Mouse (Mus musculus): ENCODE measurements at regions not wholly inside any gene's neighbourhood (a gene's known extent, or its start where the extent isn't known, plus 50 kb on each side); places are given as distances from the start of the nearest gene placed in this dataset.

DNA sequence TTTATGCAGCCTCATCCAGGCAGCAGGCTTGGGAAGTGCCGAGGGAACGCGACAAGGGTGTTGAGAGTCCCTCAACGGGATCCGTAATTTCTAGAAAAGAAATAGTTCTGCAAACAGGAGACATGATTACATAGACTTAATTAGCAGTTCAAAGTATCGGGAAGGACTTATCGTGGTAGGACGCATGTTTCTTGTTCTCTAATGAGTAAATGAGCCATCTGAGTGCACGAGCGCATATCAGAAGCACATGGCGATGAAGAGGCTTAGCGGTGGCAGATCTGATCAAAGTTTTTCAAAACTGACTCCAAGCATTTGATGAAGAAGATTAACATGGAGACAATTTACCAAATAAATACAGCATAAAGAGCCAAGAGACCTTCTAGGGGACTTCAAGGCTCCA, 238.8 kb upstream of the Zeb2 start:
- ATAC-seq (replicated peaks; ENCODE audit: low FRiP score, low TSS enrichment, poor library complexity, severe bottlenecking): no peak

DNA sequence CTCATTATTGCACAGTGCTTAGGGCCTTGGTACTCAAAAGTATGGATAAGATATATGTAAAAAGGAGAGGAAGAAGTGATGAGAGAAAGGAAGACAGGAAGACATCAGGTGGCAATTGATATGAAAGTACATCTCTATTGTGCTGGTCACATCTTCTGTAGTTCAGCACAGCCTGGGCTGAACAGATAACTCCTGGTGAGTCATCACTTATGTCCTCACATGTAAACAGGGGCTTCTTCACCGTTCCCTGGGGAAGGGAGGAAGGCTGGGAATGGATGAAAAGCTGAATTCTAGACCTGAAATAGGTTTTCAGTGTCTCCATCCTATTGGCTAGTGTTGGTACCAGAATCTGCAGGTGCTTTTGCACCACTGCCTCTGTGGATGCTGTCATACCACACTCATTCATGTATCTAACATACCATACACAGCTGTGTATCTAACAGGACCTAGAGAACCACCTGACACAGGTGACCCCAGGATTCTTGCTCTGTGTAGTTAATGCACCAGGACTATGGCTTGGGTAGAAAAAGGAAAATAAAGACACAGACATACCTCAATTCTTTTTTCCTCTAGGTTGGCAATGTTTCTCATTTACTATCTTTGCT, 234.4 kb upstream of the Zeb2 start:
- ATAC-seq (replicated peaks; ENCODE audit: low FRiP score, low TSS enrichment, poor library complexity, severe bottlenecking): peak; percentile 70

DNA sequence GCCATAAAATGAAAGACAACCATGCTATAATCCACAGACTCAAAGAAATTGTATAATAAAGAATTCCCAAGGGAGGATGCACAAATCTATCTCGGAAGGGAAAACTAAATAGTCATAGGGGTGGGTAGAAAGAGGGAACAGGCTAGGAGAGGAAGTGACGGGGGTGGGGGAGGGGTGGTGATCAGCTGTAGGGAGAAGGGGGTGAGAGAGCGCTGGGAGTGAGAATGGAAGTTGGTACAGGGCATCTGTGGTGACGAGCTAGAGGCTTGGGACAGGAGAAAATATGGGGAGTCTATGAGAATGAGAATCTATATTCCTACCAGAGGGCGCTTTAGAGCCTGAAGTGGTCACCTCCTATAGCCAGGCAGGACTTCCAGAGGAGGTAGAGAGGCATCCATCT, 229.2 kb upstream of the Zeb2 start:
- ATAC-seq (replicated peaks; ENCODE audit: low FRiP score, low TSS enrichment, poor library complexity, severe bottlenecking): no peak

DNA sequence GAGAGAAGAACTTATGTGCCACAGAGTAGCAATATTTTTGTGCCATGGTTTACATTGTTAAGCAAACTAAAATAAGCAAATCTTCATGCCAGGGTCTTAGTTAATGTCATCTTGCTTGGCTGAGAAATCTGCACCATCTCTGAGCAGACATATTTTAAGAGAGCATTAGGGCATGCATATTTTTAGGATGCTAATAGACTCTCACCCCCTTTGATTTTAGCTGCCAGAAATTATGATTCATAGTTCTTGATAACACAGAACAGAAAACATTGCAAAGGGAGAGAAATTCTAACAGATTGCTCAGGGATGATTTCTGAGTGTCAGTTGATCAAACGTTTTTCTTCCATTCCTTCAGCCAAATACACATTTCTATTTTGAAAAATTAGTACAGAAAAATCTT, 222.7 kb upstream of the Zeb2 start:
- ATAC-seq (replicated peaks; ENCODE audit: low FRiP score, low TSS enrichment, poor library complexity, severe bottlenecking): no peak

DNA sequence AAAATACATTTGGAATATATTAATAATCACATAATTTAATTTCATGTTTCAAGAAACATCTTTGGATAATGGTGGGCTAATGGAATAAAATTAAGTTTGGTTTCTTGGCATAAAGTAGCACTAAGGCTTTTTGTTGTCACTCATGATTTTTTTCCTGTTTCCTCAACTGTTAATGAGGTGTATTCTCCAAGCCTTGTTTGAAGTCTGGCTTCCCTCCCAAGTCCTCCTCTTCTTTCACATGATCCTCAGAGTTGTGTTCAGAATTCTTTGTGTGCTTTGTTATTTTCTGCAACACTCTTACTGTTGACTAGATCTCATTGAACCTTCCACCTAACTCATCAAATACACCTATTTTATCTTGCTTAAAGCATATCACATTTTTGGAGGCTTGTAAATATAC, 221.6 kb upstream of the Zeb2 start:
- no peak for ATAC-seq (replicated peaks; ENCODE audit: low FRiP score, low TSS enrichment, poor library complexity, severe bottlenecking)

DNA sequence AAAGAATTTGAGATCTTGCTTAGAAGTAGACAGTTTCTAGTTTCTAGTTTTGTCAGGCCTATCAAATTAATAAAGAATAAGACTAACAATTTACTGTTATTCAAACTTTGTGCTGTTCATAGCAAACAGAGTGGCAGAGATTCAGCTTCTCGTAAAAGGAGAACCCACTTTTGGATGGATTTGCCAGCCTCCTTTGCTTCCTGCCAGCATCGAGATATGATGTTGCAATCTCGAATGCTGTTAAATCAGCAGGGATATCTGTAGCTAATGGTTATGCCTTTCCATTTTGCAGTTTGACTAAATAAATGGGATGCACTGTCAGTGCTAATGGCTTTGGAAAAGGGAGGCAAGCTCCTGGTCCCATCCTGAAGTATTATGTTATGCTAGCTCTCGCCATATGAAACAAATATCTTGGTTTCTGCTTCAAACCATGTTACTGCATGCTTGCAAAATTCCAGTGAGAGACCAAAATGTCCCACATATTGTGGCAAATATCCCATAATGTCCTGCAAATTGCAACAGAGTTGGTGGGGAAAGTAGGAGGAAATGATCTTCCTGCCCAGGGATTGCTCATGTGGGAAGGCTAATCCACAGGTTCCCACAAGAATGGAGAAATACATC, 199.9 kb upstream of the Zeb2 start:
- no peak for ATAC-seq (replicated peaks; ENCODE audit: low FRiP score, low TSS enrichment, poor library complexity, severe bottlenecking)

DNA sequence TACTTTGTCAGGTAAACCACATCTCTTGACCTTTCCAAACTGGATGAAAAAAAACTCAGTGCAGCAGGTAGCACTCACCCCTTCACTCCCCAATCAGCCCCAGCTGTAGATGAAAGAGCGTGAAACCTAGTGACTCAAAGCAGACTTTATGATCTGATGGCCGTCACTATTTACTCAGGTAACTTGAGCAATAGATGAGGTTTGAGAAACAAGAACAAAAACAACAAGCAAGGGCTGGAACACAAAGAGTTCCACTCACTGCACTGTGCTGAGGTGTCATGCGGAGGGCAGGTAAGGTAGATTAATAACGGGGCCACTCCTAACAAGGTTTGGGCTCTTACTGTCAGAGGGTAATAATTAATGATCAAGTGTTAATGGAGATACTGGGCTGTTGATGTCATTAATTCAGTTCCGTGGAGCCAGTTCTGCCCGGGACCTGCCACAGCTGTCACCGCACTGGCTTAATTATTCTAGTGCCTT, 170.4 kb upstream of the Zeb2 start:
- no peak for ATAC-seq (replicated peaks; ENCODE audit: low FRiP score, low TSS enrichment, poor library complexity, severe bottlenecking)

DNA sequence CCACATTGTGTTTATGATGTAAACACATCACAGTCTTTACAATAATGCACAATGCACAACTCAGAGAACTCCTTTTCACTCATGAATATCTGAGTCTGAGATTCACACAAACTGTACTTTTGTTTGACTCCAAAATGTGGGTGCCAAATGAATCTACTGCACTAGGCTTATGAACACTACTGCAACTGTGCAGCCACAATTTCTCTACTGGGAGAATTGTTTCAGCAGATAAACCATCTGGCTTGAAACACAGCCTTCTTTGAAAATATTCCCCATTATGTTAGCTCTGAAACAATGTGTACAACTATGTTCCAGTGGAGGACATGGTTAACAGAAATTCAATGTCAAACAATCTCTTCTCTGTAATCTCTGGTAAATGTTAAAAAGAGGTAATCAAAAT, 166.6 kb upstream of the Zeb2 start:
- ATAC-seq (replicated peaks; ENCODE audit: low FRiP score, low TSS enrichment, poor library complexity, severe bottlenecking): no peak

DNA sequence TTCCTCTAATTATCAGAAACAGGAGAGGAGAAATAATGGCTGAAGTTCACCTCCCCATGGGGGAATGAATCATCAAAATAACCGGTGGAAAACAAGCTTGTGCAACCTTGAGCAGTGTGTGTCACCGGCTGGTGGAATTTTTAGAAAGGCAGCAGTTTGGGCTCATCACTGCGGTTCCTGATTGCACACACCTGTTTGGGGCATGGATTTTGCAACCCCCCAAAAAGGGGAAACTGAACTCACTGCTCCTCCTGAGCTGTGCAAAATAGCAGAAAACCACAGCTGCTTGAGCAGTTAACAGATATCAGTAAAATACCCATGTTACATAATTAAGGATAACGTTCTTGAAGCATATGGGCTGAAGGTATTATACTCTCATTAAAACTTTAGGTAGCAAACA, 162.3 kb upstream of the Zeb2 start:
- peak; percentile 65 for ATAC-seq (replicated peaks; ENCODE audit: low FRiP score, low TSS enrichment, poor library complexity, severe bottlenecking)

DNA sequence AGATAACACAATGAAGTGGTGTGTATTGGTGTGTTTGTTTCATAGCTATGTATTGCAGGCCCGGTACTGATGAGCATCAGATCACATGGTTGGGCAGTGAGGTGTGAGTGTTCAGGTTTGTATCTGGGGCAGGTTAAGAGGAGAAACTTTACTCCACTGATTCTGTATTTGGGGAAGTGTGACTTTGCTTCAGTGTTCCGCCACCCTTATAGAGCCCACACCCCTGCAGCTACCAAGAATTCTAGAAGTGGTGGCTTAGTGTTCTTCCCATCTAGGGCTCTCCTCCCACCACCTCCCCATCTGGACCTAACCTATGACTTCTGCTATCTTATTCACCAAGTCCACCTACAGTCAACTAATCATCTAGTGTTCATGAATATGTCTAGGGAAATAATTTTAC, 160.4 kb upstream of the Zeb2 start:
- no peak for ATAC-seq (replicated peaks; ENCODE audit: low FRiP score, low TSS enrichment, poor library complexity, severe bottlenecking)

DNA sequence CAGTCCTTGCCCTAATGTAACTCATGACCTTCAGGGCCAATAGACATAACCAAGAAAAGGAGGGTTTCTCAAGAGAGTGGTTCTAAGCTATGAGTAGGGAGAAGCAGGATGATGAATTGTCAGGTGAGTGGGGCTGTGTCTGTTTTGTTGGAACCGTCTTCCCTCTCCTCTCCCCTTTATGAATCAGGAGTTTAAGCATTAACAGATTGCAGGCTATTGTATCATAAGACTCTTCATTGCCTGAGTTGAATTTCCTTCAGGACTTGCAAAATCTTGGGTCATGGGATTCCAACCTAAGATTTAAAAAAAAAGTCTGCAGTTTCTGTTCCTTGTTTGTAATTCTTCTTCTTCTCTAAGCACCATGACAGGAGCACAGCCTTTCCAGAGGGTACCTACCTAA, 159.5 kb upstream of the Zeb2 start:
- ATAC-seq (replicated peaks; ENCODE audit: low FRiP score, low TSS enrichment, poor library complexity, severe bottlenecking): no peak

DNA sequence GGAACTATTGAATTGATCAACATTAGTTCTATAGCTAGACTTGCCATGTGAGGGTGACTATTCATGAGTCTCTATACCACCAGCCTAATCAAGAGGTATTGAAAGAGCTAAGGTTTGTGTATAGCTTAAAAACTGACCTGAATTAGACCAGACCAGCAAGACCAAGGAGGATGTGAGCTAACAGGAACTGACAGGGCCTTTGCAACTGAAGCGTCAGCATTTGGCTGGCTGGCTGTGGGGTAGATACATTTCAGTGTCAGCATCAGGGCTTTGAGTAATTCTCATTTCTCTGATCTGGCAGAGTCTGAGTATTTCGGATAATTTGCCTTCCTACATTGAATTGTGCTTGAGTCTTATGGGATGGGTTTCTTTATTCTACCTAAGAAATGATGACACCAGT, 152.8 kb upstream of the Zeb2 start:
- no peak for ATAC-seq (replicated peaks; ENCODE audit: low FRiP score, low TSS enrichment, poor library complexity, severe bottlenecking)

DNA sequence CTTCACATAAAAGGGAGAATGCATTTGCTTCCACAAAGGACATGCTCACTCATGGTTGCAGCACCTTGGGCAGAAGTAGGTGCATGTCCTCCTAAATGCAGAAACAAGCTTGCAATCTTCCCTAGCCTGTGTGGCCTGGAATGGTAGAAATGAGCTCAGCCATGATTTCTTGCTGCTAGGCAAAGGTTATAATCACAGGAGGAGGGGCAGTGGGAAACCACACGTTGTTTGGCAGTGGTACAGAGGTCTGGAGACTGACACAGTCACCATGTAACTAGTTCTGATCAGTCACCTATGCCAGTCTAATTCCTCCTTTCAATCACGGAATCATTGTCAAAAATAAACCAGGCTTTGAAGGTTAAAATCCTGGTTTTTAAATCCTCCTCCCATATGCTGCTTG, 148.6 kb upstream of the Zeb2 start:
- no peak for ATAC-seq (replicated peaks; ENCODE audit: low FRiP score, low TSS enrichment, poor library complexity, severe bottlenecking)

DNA sequence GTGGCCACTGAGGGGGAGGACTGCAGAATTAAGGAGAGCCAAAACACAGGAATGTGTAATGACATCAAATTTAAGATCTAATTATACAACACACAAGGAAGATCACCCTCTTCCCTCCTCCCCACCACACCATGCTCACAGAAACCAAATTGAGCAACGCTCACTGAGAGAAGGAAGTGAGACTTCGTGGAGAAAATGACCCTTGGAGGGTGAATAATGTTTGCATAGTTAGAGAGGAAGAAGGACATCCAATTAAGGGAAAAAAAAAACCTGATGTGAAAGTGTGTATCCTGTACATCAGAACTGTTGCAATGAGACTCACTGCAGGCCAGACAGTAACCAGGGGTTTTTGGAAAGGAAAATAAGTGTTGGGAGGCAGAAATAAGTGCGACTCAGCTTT, 144.8 kb upstream of the Zeb2 start:
- no peak for ATAC-seq (replicated peaks; ENCODE audit: low FRiP score, low TSS enrichment, poor library complexity, severe bottlenecking)

DNA sequence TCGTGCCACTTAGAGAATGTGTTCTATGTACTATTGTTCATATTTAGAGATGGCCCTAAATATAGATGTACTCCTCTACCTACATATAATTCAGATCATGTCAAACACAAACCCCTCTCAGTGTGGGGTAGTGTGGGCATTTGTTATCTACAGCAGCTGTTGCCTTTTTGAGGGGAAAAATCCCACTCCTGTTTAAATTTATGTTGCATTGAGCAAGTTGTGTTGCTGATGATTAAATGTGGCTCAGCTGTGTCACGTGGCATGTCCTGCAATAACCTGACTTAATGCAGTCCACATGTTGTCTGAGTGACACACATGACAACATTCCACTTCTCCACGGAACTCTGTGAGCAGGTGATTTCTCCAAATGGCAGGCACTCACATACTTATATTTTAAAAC, 141.7 kb upstream of the Zeb2 start:
- ATAC-seq (replicated peaks; ENCODE audit: low FRiP score, low TSS enrichment, poor library complexity, severe bottlenecking): no peak

DNA sequence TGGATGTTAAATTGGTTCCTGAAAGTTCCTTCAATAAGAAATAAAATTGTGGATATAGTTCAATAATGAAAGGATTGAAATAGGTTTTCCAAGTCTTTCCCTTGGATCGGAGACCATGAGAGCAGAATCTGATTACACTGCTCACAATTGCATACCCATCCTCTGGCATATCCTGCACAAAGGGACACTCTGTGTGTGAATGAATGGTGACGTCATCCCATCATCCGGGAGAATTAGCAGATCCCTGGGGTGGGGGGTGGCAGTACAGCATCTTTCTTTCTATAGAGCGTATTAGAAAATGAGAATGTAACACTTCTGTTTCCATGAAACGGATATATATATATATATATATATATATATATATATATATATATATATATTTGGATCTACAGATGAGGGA, 139.2 kb upstream of the Zeb2 start:
- no peak for ATAC-seq (replicated peaks; ENCODE audit: low FRiP score, low TSS enrichment, poor library complexity, severe bottlenecking)

DNA sequence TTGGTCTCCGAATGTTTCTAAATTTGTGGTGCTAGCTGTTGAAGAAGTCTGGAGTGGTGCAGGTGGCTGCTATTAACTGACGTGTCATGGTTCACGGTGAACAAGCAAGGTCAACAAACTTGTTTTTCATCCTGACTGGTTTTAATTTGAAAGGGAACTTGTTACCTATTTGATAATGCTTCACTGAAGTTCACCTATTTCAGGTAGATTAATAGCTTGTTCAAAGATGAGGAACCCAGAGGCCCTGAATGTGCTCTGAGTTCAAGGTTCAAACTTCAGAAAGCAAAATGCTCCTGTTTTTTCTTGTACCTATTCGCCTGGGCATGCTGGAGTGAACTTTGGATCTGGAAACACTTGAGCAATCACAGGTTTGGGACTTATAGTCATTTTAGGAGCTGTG, 136.7 kb upstream of the Zeb2 start:
- no peak for ATAC-seq (replicated peaks; ENCODE audit: low FRiP score, low TSS enrichment, poor library complexity, severe bottlenecking)

DNA sequence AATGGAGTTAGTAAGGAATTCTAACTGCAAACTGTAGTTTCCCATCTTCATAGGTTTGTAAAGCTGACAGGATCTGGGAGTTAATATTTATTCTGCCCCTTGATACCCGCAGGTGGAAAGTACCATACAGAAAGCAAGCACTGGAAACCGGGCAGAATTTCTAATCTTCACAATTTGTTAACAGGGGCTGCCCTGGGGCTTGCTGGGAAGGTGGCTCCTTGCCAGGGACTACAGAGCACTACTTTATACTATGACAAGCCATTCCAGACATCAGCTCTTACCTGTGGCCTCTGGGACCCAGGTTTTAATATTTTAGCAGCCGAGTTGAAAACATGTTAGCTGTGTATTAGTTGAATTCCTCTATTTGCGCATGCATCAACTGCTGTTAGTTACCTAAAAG, 135.1 kb upstream of the Zeb2 start:
- ATAC-seq (replicated peaks; ENCODE audit: low FRiP score, low TSS enrichment, poor library complexity, severe bottlenecking): no peak

DNA sequence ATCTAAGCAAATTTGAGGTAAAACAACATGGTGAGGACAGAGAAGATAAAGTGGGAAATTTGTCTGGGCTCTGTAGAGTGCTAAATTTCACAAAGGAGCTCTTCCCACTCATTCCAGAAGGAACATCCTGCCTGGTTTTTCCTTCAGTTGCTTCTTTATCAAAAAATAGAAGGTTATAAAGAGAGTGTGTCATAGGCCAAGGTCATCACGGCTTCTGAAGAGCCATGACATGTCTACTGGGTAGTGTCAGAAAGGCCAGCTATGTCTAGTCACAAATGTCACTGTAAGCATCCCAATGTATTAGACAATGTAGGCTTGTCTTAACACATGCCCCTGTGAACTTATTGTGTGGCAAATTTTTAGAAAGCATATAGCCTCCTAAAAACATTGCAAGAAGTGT, 132.5 kb upstream of the Zeb2 start:
- no peak for ATAC-seq (replicated peaks; ENCODE audit: low FRiP score, low TSS enrichment, poor library complexity, severe bottlenecking)

DNA sequence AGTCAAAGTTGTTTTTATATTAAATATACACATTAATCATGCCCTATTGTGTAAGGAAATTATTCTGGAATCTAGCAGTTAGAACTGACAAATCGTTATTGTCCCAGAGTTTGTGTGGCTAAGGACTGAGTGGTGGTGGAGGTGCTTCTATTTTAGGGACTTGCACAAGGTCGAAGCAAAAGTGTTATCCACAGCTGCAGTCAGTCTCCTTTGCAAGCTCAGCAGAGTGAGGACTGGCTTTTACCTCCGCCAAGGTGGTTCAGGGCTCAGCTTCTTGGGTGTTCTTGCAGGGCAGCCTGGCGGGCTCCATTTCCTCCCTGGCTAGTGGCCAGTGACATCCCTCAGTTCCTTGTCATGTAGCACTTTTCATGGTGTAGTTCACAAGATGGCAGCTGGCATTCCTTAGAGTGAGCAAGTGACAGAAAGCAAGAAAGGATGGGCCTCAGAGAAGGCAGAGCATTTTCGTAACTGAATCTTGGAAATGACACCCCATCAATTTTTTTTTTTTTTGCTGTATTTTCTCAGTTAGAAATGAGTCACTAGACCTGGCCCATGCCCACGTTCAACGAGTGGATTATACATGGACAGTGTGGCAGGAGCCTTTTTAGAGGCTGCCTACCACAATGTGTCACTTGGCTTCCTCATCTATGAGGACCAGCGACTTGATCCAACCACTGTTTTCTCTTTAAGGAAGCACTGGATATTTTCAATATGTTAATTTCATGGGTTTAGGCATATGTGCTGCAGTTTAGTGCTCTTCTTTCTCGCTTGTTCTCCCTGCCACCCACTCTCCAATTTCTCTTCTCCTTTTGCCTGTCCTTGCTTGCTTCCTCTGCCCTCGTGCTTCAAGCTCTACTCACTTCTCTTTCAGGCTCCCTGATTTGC, 129.1 kb upstream of the Zeb2 start:
- no peak for ATAC-seq (replicated peaks; ENCODE audit: low FRiP score, low TSS enrichment, poor library complexity, severe bottlenecking)

DNA sequence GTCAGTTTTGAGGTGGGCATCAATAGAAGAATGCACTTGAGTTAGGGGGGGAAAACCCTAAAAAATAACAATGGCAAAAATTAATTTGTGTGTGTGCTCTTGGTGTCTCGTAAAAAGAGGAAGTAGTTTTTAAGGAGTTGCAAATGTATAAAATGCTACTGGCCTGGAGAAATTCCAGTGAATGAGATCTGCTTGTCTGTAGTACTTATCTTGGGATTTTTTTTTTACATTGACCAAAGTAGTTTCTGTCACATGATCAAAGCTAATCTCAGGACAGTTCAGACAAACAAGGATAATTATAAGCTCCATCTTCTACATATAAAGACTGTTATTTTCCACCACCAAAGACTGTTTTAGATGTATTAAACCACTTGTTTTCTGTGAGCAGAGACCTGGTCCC, 128.3 kb upstream of the Zeb2 start:
- no peak for ATAC-seq (replicated peaks; ENCODE audit: low FRiP score, low TSS enrichment, poor library complexity, severe bottlenecking)
